Mouse (Mus musculus) C2C12 (cell line): ENCODE measurements around the gene Nav3. TPM values are rescaled to one million over a fixed set of nuclear protein-coding genes. Genes with fewer than 3 reads are reported as not detected.

Source experiments
- H3K27me3 ChIP-seq: one replicate; pipeline ENCODE4 v1.6.1; 2011; ENCODE audit not compliant: control insufficient read depth, insufficient read depth, insufficient read length
- H3K36me3 ChIP-seq: one replicate; pipeline ENCODE4 v1.6.1; 2011; ENCODE audit not compliant: control insufficient read depth, insufficient read depth
- H3K4me3 ChIP-seq: one replicate; pipeline ENCODE4 v1.5.1; 2011; ENCODE audit warnings: mild to moderate bottlenecking, control low read depth; ENCODE audit not compliant: poor library complexity, insufficient read depth, severe bottlenecking
- H3K79me2 ChIP-seq: one replicate; pipeline ENCODE4 v1.6.1; 2011; ENCODE audit not compliant: control insufficient read depth, insufficient read depth
- H3K79me3 ChIP-seq: one replicate; pipeline ENCODE4 v1.6.1; 2011; ENCODE audit warnings: low read depth, control low read depth
- H3ac ChIP-seq: one replicate; pipeline ENCODE3; 2011; ENCODE audit warnings: low read depth; ENCODE audit not compliant: control insufficient read depth, insufficient read length
- CEBPB ChIP-seq: IDR thresholded peaks from one replicate; pipeline ENCODE4 v1.6.1; 2011; ENCODE audit warnings: low read depth, mild to moderate bottlenecking, control low read depth, moderate library complexity
- CTCF ChIP-seq: IDR thresholded peaks from one replicate; pipeline ENCODE4 v1.5.1; 2011; ENCODE audit not compliant: control insufficient read depth, insufficient read depth, insufficient read length
- FOSL1 ChIP-seq: IDR thresholded peaks from one replicate; pipeline ENCODE4 v1.8.0; 2011; ENCODE audit warnings: mild to moderate bottlenecking, low read length; ENCODE audit not compliant: poor library complexity, insufficient read depth, severe bottlenecking
- MAX ChIP-seq: IDR thresholded peaks from one replicate; pipeline ENCODE4 v1.6.1; 2011; ENCODE audit warnings: mild to moderate bottlenecking, control low read depth
- MYOD1 ChIP-seq: IDR thresholded peaks from one replicate; pipeline ENCODE4 v1.6.1; 2011; ENCODE audit warnings: low read depth; ENCODE audit not compliant: control insufficient read depth, insufficient read length
- MYOG ChIP-seq: IDR thresholded peaks from one replicate; pipeline ENCODE4 v1.6.1; 2011; ENCODE audit not compliant: control insufficient read depth, insufficient read length; ENCODE audit errors: extremely low read depth
- USF1 ChIP-seq: IDR thresholded peaks from one replicate; pipeline ENCODE4 v1.6.1; 2011; ENCODE audit warnings: low read depth, mild to moderate bottlenecking, control low read depth, moderate library complexity
- polyA plus RNA-seq: library from polyadenylated mRNA; unstranded; fragments of >200 nt; fragmentation: generic; extraction: Trizol; gene quantifications from one replicate; pipeline ENCODE4 v1.2.1, GENCODE M21; 2012; ENCODE audit warnings: missing spikeins

The Nav3 gene
- polyA plus RNA-seq, 1 experiment, result 5.0 TPM

DNA sequence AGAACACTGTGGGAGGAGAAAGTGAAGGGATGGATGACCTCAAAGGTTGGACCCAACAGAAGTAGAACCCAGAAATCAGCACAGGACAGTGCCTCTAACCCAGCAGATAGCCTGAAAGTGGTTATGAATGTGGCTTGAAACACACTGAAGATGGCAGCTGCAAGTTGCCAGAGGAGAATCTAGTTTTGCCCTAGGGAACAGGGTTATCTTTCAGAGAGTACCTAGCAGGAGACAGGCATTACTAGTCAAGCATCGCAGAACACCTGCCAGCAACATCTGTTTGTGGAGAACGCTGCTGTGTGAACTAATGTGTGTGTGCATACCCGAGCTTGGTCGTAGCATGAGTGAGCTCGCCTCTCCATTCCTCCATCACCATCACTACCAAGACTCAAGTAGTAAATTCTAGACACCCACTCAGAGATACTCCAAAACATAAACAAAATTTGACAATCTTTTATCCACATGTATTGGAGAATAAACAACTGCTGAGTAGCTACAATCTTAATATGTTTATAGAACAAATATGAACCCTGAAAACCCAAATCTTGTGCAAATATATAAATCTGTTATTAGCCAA, 251.8 kb downstream of the Nav3 start:
- TF ChIP-seq MYOD1, result no peak
- TF ChIP-seq MAX, result no peak
- no peak for TF ChIP-seq MYOG
- TF ChIP-seq CTCF, result no peak
- TF ChIP-seq USF1, result no peak
- TF ChIP-seq CEBPB, result no peak
- no peak for TF ChIP-seq FOSL1
- no peak overlapping the region for H3K4me3 ChIP-seq
- H3K79me3 ChIP-seq, result no peaks in the 10 kb centered on the region
- no peaks in the 10 kb centered on the region for H3K36me3 ChIP-seq
- H3ac ChIP-seq, result no peak overlapping the region
- no peaks in the 10 kb centered on the region for H3K27me3 ChIP-seq
- H3K79me2 ChIP-seq, result no peaks in the 10 kb centered on the region

GRCm38 (mm10) chr10:110192881-110193280, 263.1 kb downstream of the Nav3 start:
- Histone ChIP-seq H3K4me3 (no peak overlapping the region), H3K36me3 (no peaks in the 10 kb centered on the region), H3K79me2 (no peaks in the 10 kb centered on the region), H3K27me3 (no peaks in the 10 kb centered on the region), H3ac (no peak overlapping the region), H3K79me3 (no peaks in the 10 kb centered on the region)
- TF ChIP-seq MYOG, result no peak
- TF ChIP-seq FOSL1, result no peak

- TF ChIP-seq FOSL1 (no peak), MYOD1 (no peak), MAX (no peak), MYOG (no peak)
- no peaks in the 10 kb centered on the region for H3K36me3 ChIP-seq
- H3K27me3 ChIP-seq, result no peaks in the 10 kb centered on the region
- no peaks in the 10 kb centered on the region for H3K79me3 ChIP-seq
- no peak overlapping the region for H3ac ChIP-seq
- no peaks in the 10 kb centered on the region for H3K79me2 ChIP-seq
- no peak overlapping the region for H3K4me3 ChIP-seq
Measured at GRCm38 (mm10) chr10:110192026-110192805, 263.8 kb downstream of the Nav3 start.

DNA sequence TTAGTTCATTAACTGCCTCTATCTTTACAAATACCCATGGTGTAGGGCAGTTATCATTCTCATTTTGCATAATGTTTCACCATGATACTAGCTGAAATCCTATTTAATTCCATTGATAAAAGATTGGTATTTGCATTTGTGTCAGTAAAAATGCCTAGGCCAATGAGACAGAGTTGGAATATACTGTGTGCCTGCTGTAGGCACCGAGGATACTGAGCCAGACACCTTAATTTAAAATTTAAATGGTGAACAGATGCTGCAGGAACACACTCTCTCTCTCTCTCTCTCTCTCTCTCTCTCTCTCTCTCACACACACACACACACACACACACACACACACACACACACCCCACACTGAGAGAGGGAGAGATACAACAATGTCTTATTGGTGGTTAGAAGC, 269.8 kb downstream of the Nav3 start:
- Histone ChIP-seq H3K79me3 (no peaks in the 10 kb centered on the region), H3K27me3 (no peaks in the 10 kb centered on the region), H3K36me3 (no peaks in the 10 kb centered on the region), H3K79me2 (no peaks in the 10 kb centered on the region), H3K4me3 (no peak overlapping the region), H3ac (no peak overlapping the region)
- TF ChIP-seq MYOG (no peak), CEBPB (no peak), USF1 (no peak), CTCF (no peak), MAX (no peak), MYOD1 (no peak), FOSL1 (no peak)

- Histone ChIP-seq H3K27me3 (no peaks in the 10 kb centered on the region), H3ac (no peak overlapping the region), H3K79me2 (no peaks in the 10 kb centered on the region), H3K36me3 (no peaks in the 10 kb centered on the region), H3K4me3 (no peak overlapping the region), H3K79me3 (no peaks in the 10 kb centered on the region)
- no peak for TF ChIP-seq MYOD1
- TF ChIP-seq CTCF, result no peak
- no peak for TF ChIP-seq USF1
- no peak for TF ChIP-seq FOSL1
- TF ChIP-seq CEBPB, result no peak
Measured at GRCm38 (mm10) chr10:110175874-110176273, 280.1 kb downstream of the Nav3 start.

- Histone ChIP-seq H3ac (no peak overlapping the region), H3K79me2 (no peaks in the 10 kb centered on the region), H3K27me3 (no peaks in the 10 kb centered on the region), H3K79me3 (no peaks in the 10 kb centered on the region), H3K4me3 (no peak overlapping the region), H3K36me3 (no peaks in the 10 kb centered on the region)
- TF ChIP-seq MYOG (no peak), FOSL1 (no peak), USF1 (no peak), CEBPB (no peak), MYOD1 (no peak), MAX (no peak), CTCF (no peak)
Measured at GRCm38 (mm10) chr10:110169416-110169815, 286.6 kb downstream of the Nav3 start.
